Mouse (Mus musculus) gastrocnemius, adult 2 months (tissue): ENCODE measurements at regions not wholly inside any gene's neighbourhood (a gene's known extent, or its start where the extent isn't known, plus 50 kb on each side); places are given as distances from the start of the nearest gene placed in this dataset.

Source experiments
- DNase-seq: peaks from one replicate; pipeline ENCODE4 v3.0.0; 2022
- H3K27ac ChIP-seq: fragments of 200-600 bp; 2 replicates; pipeline ENCODE4 v1.8.1; 2022; ENCODE audit warnings: mild to moderate bottlenecking
- H3K4me3 ChIP-seq: fragments of 200-600 bp; 2 replicates; pipeline ENCODE4 v1.8.1; 2022; ENCODE audit warnings: mild to moderate bottlenecking, moderate library complexity
- CTCF ChIP-seq: fragments of 200-600 bp; IDR thresholded peaks from 2 replicates; pipeline ENCODE4 v1.8.1; 2022; ENCODE audit warnings: antibody characterized with exemption, mild to moderate bottlenecking, moderate library complexity
- intact Hi-C: fragments of 180-260 bp; cut with DNase I; formaldehyde crosslinking; loops from one replicate; pipeline ENCODE4 v1.15.1; 2025

GRCm38 (mm10) chr7:110679916-110680315, 52.5 kb downstream of the Adm start:
- DNase-seq: no peak
- intact Hi-C loops: no loop called here
- TF ChIP-seq CTCF: no peak

GRCm38 (mm10) chr7:110682911-110683310, 55.5 kb downstream of the Adm start:
- no peak for DNase-seq
- TF ChIP-seq CTCF: no peak
- no peak overlapping the region for H3K4me3 ChIP-seq
- no peak overlapping the region for H3K27ac ChIP-seq
- intact Hi-C loops: no loop called here

More at GRCm38 (mm10) chr7:110679916-110680315, 52.5 kb downstream of the Adm start:
- H3K4me3 ChIP-seq: no peak overlapping the region
- H3K27ac ChIP-seq: no peak overlapping the region

GRCm38 (mm10) chr7:110688884-110689681, 61.6 kb downstream of the Adm start:
- Histone ChIP-seq H3K4me3 (peak overlapping the region; percentile 21; the same call in 1 of the 2 replicates), H3K27ac (peak overlapping the region; percentile 70)
- TF ChIP-seq CTCF: peak; percentile 31; the same call in 1 of the 2 replicates
- DNase-seq: peak; percentile 85
- intact Hi-C loops: no loop called here

- Histone ChIP-seq H3K27ac (peak overlapping the region; percentile 70; the same call in 1 of the 2 replicates), H3K4me3 (no peak overlapping the region)
- TF ChIP-seq CTCF: no peak
- DNase-seq: no peak
- intact Hi-C loops: no loop called here
Observed at GRCm38 (mm10) chr7:110690241-110690640, 62.8 kb downstream of the Adm start.

- TF ChIP-seq CTCF: no peak
- Histone ChIP-seq H3K27ac (peak overlapping the region; percentile 70), H3K4me3 (no peak overlapping the region)
- peak; percentile 60 for DNase-seq
- intact Hi-C loops: no loop called here
Observed at GRCm38 (mm10) chr7:110690856-110691255, 63.4 kb downstream of the Adm start.

GRCm38 (mm10) chr7:110694262-110694661, 66.8 kb downstream of the Adm start:
- H3K27ac ChIP-seq: no peak overlapping the region
- H3K4me3 ChIP-seq: no peak overlapping the region
- intact Hi-C loops: no loop called here
- TF ChIP-seq CTCF: no peak
- no peak for DNase-seq

- no peak overlapping the region for H3K4me3 ChIP-seq
- TF ChIP-seq CTCF: no peak
Observed at GRCm38 (mm10) chr7:110695729-110696128, 68.3 kb downstream of the Adm start.

GRCm38 (mm10) chr7:110698211-110699153, 69.5 kb upstream of the Ampd3 start:
- intact Hi-C loops: no loop called here
- Histone ChIP-seq H3K4me3 (no peak overlapping the region), H3K27ac (peak overlapping the region; percentile 73)
- TF ChIP-seq CTCF: no peak
- peak; percentile 61 for DNase-seq

More at GRCm38 (mm10) chr7:110695729-110696128, 68.3 kb downstream of the Adm start:
- intact Hi-C loops: no loop called here
- H3K27ac ChIP-seq: no peak overlapping the region
- DNase-seq: no peak

GRCm38 (mm10) chr7:110699596-110699995, 68.4 kb upstream of the Ampd3 start:
- no peak overlapping the region for H3K4me3 ChIP-seq
- no peak for DNase-seq
- no peak for TF ChIP-seq CTCF
- intact Hi-C loops: no loop called here
- H3K27ac ChIP-seq: peak overlapping the region; percentile 73; the same call in 1 of the 2 replicates

GRCm38 (mm10) chr7:110701681-110702413, 66.2 kb upstream of the Ampd3 start:
- intact Hi-C loops: no loop called here
- no peak for TF ChIP-seq CTCF
- DNase-seq: peak; percentile 57
- H3K4me3 ChIP-seq: no peak overlapping the region; the same call in 1 of the 2 replicates
- H3K27ac ChIP-seq: peak overlapping the region; percentile 79

- intact Hi-C loops: no loop called here
- TF ChIP-seq CTCF: no peak
- H3K4me3 ChIP-seq: no peak overlapping the region; the same call in 1 of the 2 replicates
- peak overlapping the region; percentile 79 for H3K27ac ChIP-seq
- peak; percentile 73 for DNase-seq
Observed at GRCm38 (mm10) chr7:110702414-110702783, 65.6 kb upstream of the Ampd3 start.

- intact Hi-C loops: no loop called here
- Histone ChIP-seq H3K4me3 (no peak overlapping the region), H3K27ac (peak overlapping the region; percentile 80)
- TF ChIP-seq CTCF: no peak
- no peak for DNase-seq
Observed at GRCm38 (mm10) chr7:110705311-110706000, 62.5 kb upstream of the Ampd3 start.
